Mouse (Mus musculus) embryonic fibroblast, embryonic 13.5 days (primary cell): Measurements from ENCODE around the gene Kmt2e.

Source experiments
- CTCF ChIP-seq: IDR thresholded peaks from 2 replicates; pipeline ENCODE4 v1.5.1; 2011; ENCODE audit warnings: mild to moderate bottlenecking, control low read depth, low read length, moderate library complexity, borderline replicate concordance; ENCODE audit not compliant: insufficient read depth
- POLR2A ChIP-seq: IDR thresholded peaks from 2 replicates; pipeline ENCODE4 v1.6.1; 2011; ENCODE audit warnings: low read depth, mild to moderate bottlenecking, control low read depth, low read length, moderate library complexity

DNA sequence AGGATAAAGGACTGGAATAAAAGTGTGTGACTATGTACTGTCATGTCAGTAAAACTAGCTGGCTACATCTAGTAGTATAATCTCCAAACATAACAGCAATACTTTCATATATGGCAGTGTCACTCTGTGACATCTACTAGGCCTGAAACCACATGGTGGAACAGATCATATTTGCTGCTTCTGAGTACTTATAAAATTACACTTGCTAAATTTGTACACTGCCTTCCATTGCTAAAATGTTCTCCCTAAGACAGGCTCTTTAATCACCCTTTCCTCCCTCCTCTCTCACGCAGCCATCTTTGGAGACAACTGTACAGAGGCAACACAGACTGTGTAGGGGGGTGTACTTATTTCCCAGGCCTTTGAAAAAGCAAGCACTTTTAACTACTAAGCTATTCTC, 13.8 kb upstream of the Kmt2e start:
- no peak for TF ChIP-seq CTCF
- TF ChIP-seq POLR2A = no peak
